Mouse (Mus musculus) cerebellum, adult 2 months (tissue): ENCODE measurements around the gene 6030458C11Rik.

Experiments
- CTCF ChIP-seq: fragments of 200-500 bp; IDR thresholded peaks from 2 replicates; pipeline ENCODE4 v1.5.1; 2011; ENCODE audit warnings: low read depth, mild to moderate bottlenecking, control low read depth, low read length, moderate library complexity, borderline replicate concordance; ENCODE audit not compliant: insufficient read depth
- POLR2A ChIP-seq: fragments of 200-500 bp; IDR thresholded peaks from 2 replicates; pipeline ENCODE4 v1.6.1; 2011; ENCODE audit warnings: low read length, control low read depth, borderline replicate concordance; ENCODE audit not compliant: insufficient read depth

DNA sequence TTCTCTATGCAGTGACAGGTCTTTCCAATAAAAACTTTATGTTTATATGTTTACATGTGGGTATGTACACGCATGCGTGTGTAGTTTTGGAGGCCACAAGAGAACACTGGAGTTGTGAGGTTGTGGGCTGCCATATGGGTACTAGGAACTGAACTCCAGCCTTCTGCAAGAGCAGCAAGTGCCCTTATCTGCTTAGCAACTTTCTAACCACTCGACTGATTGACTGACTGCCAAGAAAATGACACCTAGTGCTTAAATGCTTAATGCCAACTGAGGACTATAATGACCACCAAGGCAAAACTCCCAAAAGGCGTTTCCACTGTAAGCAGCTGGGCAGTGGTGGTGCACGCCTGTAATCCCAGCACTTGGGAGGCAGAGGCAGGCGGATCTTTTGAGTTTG is 15.1 kb downstream of the 6030458C11Rik start:
- no peak for TF ChIP-seq CTCF
- TF ChIP-seq POLR2A, result no peak
